ENCODE assay signal across 9 mouse cellular contexts in genomic region chr5:30110371-30111060, GRCm38 (mm10). TPM values are rescaled to one million over a fixed set of nuclear protein-coding genes. Genes with fewer than 3 reads are reported as not detected.
DNase-seq lines count a peak whose midpoint lies in the region; ATAC-seq and TF ChIP-seq lines count a peak whose summit lies in the region.
"Had no signal": no experiment of that assay in that cellular context is flagged by ENCODE, and none has a peak within 500 bp of the region (broad histone marks: within the 10 kb centered on the region; RNA-seq: fewer than 3 reads in every experiment).

No protein-coding gene starts in this region.

- peak overlapping the region; percentile 17; the same call in 1 of the 2 replicates for H3K9ac ChIP-seq in heart, embryonic 13.5 days
- H3K9ac ChIP-seq in hindbrain, postnatal 0 days (replicated peaks; ENCODE audit: low read length), result peak overlapping the region; percentile 31; the same call in 1 of the 2 replicates
- H3K9ac ChIP-seq in midbrain, embryonic 13.5 days (replicated peaks), result peak overlapping the region; percentile 45

- H3K4me2 ChIP-seq in heart, embryonic 13.5 days, result peak overlapping the region; percentile 67
- H3K4me2 ChIP-seq in hindbrain, postnatal 0 days (ENCODE audit: low read depth, low read length), result peak overlapping the region; percentile 45
- peak overlapping the region; percentile 45 for H3K4me2 ChIP-seq in midbrain, embryonic 13.5 days (replicated peaks)

- H3K4me1 ChIP-seq in heart, embryonic 13.5 days, result peaks cover 39% of the 10 kb centered on the region
- H3K4me1 ChIP-seq in hindbrain, postnatal 0 days (ENCODE audit: insufficient read depth, low read length), result peaks cover 31% of the 10 kb centered on the region
- peaks cover 80% of the 10 kb centered on the region for H3K4me1 ChIP-seq in midbrain, embryonic 13.5 days (replicated peaks)

- ATAC-seq in heart, embryonic 13.5 days (ENCODE audit: extremely low read depth, insufficient number of reproducible peaks, low FRiP score, low TSS enrichment), result no peak
- ATAC-seq in hindbrain, postnatal 0 days, result no peak
- ATAC-seq in midbrain, embryonic 13.5 days, result no peak

- 12% methylated on average over 21 of the region's 22 CpGs for WGBS in heart, embryonic 13.5 days
- WGBS in hindbrain, postnatal 0 days, result 17% methylated on average over 22 of the region's 22 CpGs
- 2% methylated on average over 22 of the region's 22 CpGs for WGBS in midbrain, embryonic 13.5 days

- no peak overlapping the region for H3K27ac ChIP-seq in heart, embryonic 13.5 days (replicated peaks)
- peak overlapping the region; percentile 37; the same call in 1 of the 2 replicates for H3K27ac ChIP-seq in hindbrain, postnatal 0 days
- H3K27ac ChIP-seq in midbrain, embryonic 13.5 days, result peak overlapping the region; percentile 73

- H3K4me3 ChIP-seq in heart, embryonic 13.5 days, result peak overlapping the region; percentile 36
- 0 out of 2 replicates have a peak overlapping the region, but pooled peaks have one; percentile 2 for H3K4me3 ChIP-seq in hindbrain, postnatal 0 days (ENCODE audit: low read length)
- H3K4me3 ChIP-seq in midbrain, embryonic 13.5 days (replicated peaks), result peak overlapping the region; percentile 18

- H3K9me3 ChIP-seq in heart, embryonic 13.5 days, result no peaks in the 10 kb centered on the region
- no peaks in the 10 kb centered on the region for H3K9me3 ChIP-seq in hindbrain, postnatal 0 days (ENCODE audit: low read length)
- no peaks in the 10 kb centered on the region for H3K9me3 ChIP-seq in midbrain, embryonic 13.5 days

- H3K27me3 ChIP-seq in heart, embryonic 13.5 days (replicated peaks), result peaks cover 99% of the 10 kb centered on the region
- no peaks in the 10 kb centered on the region for H3K27me3 ChIP-seq in hindbrain, postnatal 0 days (ENCODE audit: insufficient read depth, low read length)
- H3K27me3 ChIP-seq in midbrain, embryonic 13.5 days, result peaks cover 26% of the 10 kb centered on the region

- no peak for TF ChIP-seq CTCF in hindbrain, postnatal 0 days (IDR thresholded peaks at IDR 0.05; ENCODE audit: low read depth)

- no peaks in the 10 kb centered on the region for H3K36me3 ChIP-seq in heart, embryonic 13.5 days
- no peaks in the 10 kb centered on the region for H3K36me3 ChIP-seq in hindbrain, postnatal 0 days (ENCODE audit: insufficient read depth, low read length)
- peaks cover 22% of the 10 kb centered on the region for H3K36me3 ChIP-seq in midbrain, embryonic 13.5 days

- no peak for DNase-seq in heart, adult 8-10 months (ENCODE audit: low spot score)
- peak; percentile 74 for DNase-seq in embryo, embryonic 11 days
- peak; percentile 38 for DNase-seq in hindbrain, postnatal 0 days (ENCODE audit: low spot score)
- DNase-seq in natural killer cell, adult 2 months (ENCODE audit: low spot score in 2 of 2), result no peak
- no peak for DNase-seq in thymus, postnatal 4 days
- no peak for DNase-seq in cerebellum, postnatal 4 days (ENCODE audit: low spot score in 2 of 2)

RNA-seq across cellular contexts. Expression of gene 3110082J24Rik, which starts 4.6 kb away (rescaled TPM):
- not detected in 2 replicates for polyA plus RNA-seq in heart, embryonic 13.5 days (2015; fragmentation: Nextera tagmentation; extraction: Ambion mirVana)
- total RNA-seq in heart, adult 8-10 months (2022), result not detected
- total RNA-seq in hindbrain, postnatal 0 days (2014; rRNA removed), result 3.2 and 6.3 TPM in 2 replicates
- 4.3 and 4.9 TPM in 2 replicates for polyA plus RNA-seq in hindbrain, postnatal 0 days (2015; fragmentation: Nextera tagmentation; extraction: Ambion mirVana)
- 7.6 and 9.9 TPM in 2 replicates for polyA plus RNA-seq in midbrain, embryonic 13.5 days (2015; fragmentation: Nextera tagmentation; extraction: Ambion mirVana)
- total RNA-seq: gastrocnemius, adult 18-20 months had no signal

RNA-seq across cellular contexts. Expression of gene Garem2, which starts 5.6 kb away (rescaled TPM):
- polyA plus RNA-seq in heart, embryonic 13.5 days (2015; fragmentation: Nextera tagmentation; extraction: Ambion mirVana), result 0.17 and 0.25 TPM in 2 replicates
- under 1 TPM in 2 of 4 experiments, not detected in 2; 0.08 to 0.19 TPM for total RNA-seq in heart, adult 8-10 months (2022)
- 26.7 and 26.9 TPM in 2 replicates for total RNA-seq in hindbrain, postnatal 0 days (2014; rRNA removed)
- 9.5 and 9.7 TPM in 2 replicates for polyA plus RNA-seq in hindbrain, postnatal 0 days (2015; fragmentation: Nextera tagmentation; extraction: Ambion mirVana)
- polyA plus RNA-seq in midbrain, embryonic 13.5 days (2015; fragmentation: Nextera tagmentation; extraction: Ambion mirVana), result 13.5 and 20.6 TPM in 2 replicates
- total RNA-seq: gastrocnemius, adult 18-20 months had no signal

RNA-seq across cellular contexts. Expression of gene Tyms, which starts 37.1 kb away (rescaled TPM):
- 117 and 127 TPM in 2 replicates for polyA plus RNA-seq in heart, embryonic 13.5 days (2015; fragmentation: Nextera tagmentation; extraction: Ambion mirVana)
- 1 to 10 TPM; 2.8 to 3.8 (median 3.3) TPM for total RNA-seq in heart, adult 8-10 months (2022)
- total RNA-seq in hindbrain, postnatal 0 days (2014; rRNA removed), result 8.3 and 15.4 TPM in 2 replicates
- 35.2 and 36.2 TPM in 2 replicates for polyA plus RNA-seq in hindbrain, postnatal 0 days (2015; fragmentation: Nextera tagmentation; extraction: Ambion mirVana)
- 98.4 and 99.3 TPM in 2 replicates for polyA plus RNA-seq in midbrain, embryonic 13.5 days (2015; fragmentation: Nextera tagmentation; extraction: Ambion mirVana)

RNA-seq across cellular contexts. Expression of gene Hadha, which starts 44.4 kb away (rescaled TPM):
- polyA plus RNA-seq in heart, embryonic 13.5 days (2015; fragmentation: Nextera tagmentation; extraction: Ambion mirVana), result 212 and 223 TPM in 2 replicates
- total RNA-seq in heart, adult 8-10 months (2022), result 1,000 to 10,000 TPM; 1,298 to 1,376 (median 1,346) TPM
- 50.1 and 50.4 TPM in 2 replicates for total RNA-seq in hindbrain, postnatal 0 days (2014; rRNA removed)
- 68.0 and 79.1 TPM in 2 replicates for polyA plus RNA-seq in hindbrain, postnatal 0 days (2015; fragmentation: Nextera tagmentation; extraction: Ambion mirVana)
- 72.2 and 73.2 TPM in 2 replicates for polyA plus RNA-seq in midbrain, embryonic 13.5 days (2015; fragmentation: Nextera tagmentation; extraction: Ambion mirVana)

RNA-seq across cellular contexts. Expression of gene Hadhb, which starts 44.5 kb away (rescaled TPM):
- polyA plus RNA-seq in heart, embryonic 13.5 days (2015; fragmentation: Nextera tagmentation; extraction: Ambion mirVana), result 318 and 345 TPM in 2 replicates
- total RNA-seq in heart, adult 8-10 months (2022), result 1,000 to 10,000 TPM; 2,312 to 2,801 (median 2,464) TPM
- 56.8 and 68.3 TPM in 2 replicates for total RNA-seq in hindbrain, postnatal 0 days (2014; rRNA removed)
- 59.9 and 67.5 TPM in 2 replicates for polyA plus RNA-seq in hindbrain, postnatal 0 days (2015; fragmentation: Nextera tagmentation; extraction: Ambion mirVana)
- 61.1 and 62.4 TPM in 2 replicates for polyA plus RNA-seq in midbrain, embryonic 13.5 days (2015; fragmentation: Nextera tagmentation; extraction: Ambion mirVana)

Comparison
In these comparisons a context has a peak if more than half of its experiments do, and no peak if none do; other contexts are left out.
1. DNase-seq: peak in embryo, embryonic 11 days (single experiment) and hindbrain, postnatal 0 days (single experiment); none in heart, adult 8-10 months (single experiment), natural killer cell, adult 2 months (0 of 2), thymus, postnatal 4 days (single experiment) and cerebellum, postnatal 4 days (0 of 2).
2. Peak in every context shown above with its lines, with median percentiles within 50 percentile points of each other: H3K4me2 ChIP-seq, H3K4me3 ChIP-seq and H3K9ac ChIP-seq.